ENCODE assay signal across 18 mouse cellular contexts in the genomic region with DNA sequence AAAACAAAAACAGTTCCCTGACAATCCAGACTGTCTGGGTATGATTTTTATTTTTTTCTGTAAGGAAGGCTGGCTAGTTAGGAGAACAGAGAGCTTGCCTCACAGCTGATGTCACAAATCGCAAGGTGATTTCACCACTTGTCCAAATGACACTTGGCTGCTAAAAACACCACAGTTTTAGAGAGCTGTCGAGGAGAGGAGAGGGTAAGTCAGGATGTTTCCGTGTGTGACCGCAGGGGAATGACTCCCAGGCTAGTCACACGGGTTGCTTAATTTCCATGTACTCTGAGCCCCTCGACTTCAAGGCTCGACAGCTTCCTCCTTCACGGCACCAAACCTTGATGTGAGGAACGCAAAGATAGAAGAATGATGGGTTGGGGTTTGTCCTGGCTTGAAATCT. TPM values are rescaled to one million over a fixed set of nuclear protein-coding genes. Genes with fewer than 3 reads are reported as not detected.
DNase-seq lines count a peak whose midpoint lies in the region; ATAC-seq and TF ChIP-seq lines count a peak whose summit lies in the region.
"Had no signal": no experiment of that assay in that cellular context is flagged by ENCODE, and none has a peak within 500 bp of the region (broad histone marks: within the 10 kb centered on the region; RNA-seq: fewer than 3 reads in every experiment).

No protein-coding gene starts in this region.

- WGBS in heart, adult 2 months = 81% methylated on average over 9 of the region's 9 CpGs
- 71% methylated on average over 9 of the region's 9 CpGs for WGBS in stomach, embryonic 14.5 days
- WGBS in stomach, postnatal 0 days = 79% methylated on average over 9 of the region's 9 CpGs
- WGBS in limb, embryonic 11.5 days = 63% methylated on average over 9 of the region's 9 CpGs
- 82% methylated on average over 9 of the region's 9 CpGs for whole genome bisulfite sequencing in hindbrain, embryonic 14.5 days

- H3K36me3 ChIP-seq in heart, adult 2 months (ENCODE audit: control insufficient read depth, insufficient read depth, low read length) = no peaks in the 10 kb centered on the region
- no peaks in the 10 kb centered on the region for H3K36me3 ChIP-seq in stomach, embryonic 14.5 days (ENCODE audit: control insufficient read depth, insufficient read depth, low read length)
- no peaks in the 10 kb centered on the region for H3K36me3 ChIP-seq in stomach, postnatal 0 days (ENCODE audit: control insufficient read depth, insufficient read depth, low read length)
- H3K36me3 ChIP-seq in limb, embryonic 11.5 days (ENCODE audit: control insufficient read depth, insufficient read depth, low read length) = no peaks in the 10 kb centered on the region
- no peaks in the 10 kb centered on the region; the same call in 1 of the 2 replicates for H3K36me3 ChIP-seq in hindbrain, embryonic 14.5 days (replicated peaks; ENCODE audit: control insufficient read depth, insufficient read depth)
- H3K36me3 ChIP-seq: liver, embryonic 15.5 days had no signal

- no peak overlapping the region for H3K4me3 ChIP-seq in heart, adult 2 months
- no peak overlapping the region for H3K4me3 ChIP-seq in stomach, embryonic 14.5 days (ENCODE audit: low read depth, low read length)
- H3K4me3 ChIP-seq in stomach, postnatal 0 days (ENCODE audit: low read depth, low read length) = no peak overlapping the region
- no peak overlapping the region for H3K4me3 ChIP-seq in limb, embryonic 11.5 days (ENCODE audit: low read depth, low read length)
- H3K4me3 ChIP-seq in hindbrain, embryonic 14.5 days (replicated peaks; ENCODE audit: low read length) = no peak overlapping the region
- H3K4me3 ChIP-seq: erythroblast, embryonic 14.5 days; hindbrain, embryonic 15.5 days; left cerebral cortex, adult 2 months had no signal

- peaks cover 8% of the 10 kb centered on the region for H3K4me1 ChIP-seq in heart, adult 2 months (ENCODE audit: control insufficient read depth, insufficient read depth, low read length)
- peaks cover 40% of the 10 kb centered on the region for H3K4me1 ChIP-seq in stomach, embryonic 14.5 days (ENCODE audit: control insufficient read depth, insufficient read depth, low read length)
- peaks cover 11% of the 10 kb centered on the region; the same call in 1 of the 2 replicates for H3K4me1 ChIP-seq in stomach, postnatal 0 days (replicated peaks; ENCODE audit: control insufficient read depth, insufficient read depth)
- H3K4me1 ChIP-seq in limb, embryonic 11.5 days (ENCODE audit: control insufficient read depth, insufficient read depth, low read length) = peaks cover 62% of the 10 kb centered on the region
- H3K4me1 ChIP-seq in hindbrain, embryonic 14.5 days (replicated peaks; ENCODE audit: control insufficient read depth, insufficient read depth, low read length) = peaks cover 15% of the 10 kb centered on the region

- no peak overlapping the region for H3K9ac ChIP-seq in heart, adult 2 months (ENCODE audit: low read depth, low read length)
- no peak overlapping the region for H3K9ac ChIP-seq in stomach, embryonic 14.5 days (replicated peaks; ENCODE audit: low read depth, low read length)
- no peak overlapping the region for H3K9ac ChIP-seq in stomach, postnatal 0 days (ENCODE audit: low read length)
- H3K9ac ChIP-seq in limb, embryonic 11.5 days (ENCODE audit: low read length) = no peak overlapping the region
- no peak overlapping the region for H3K9ac ChIP-seq in hindbrain, embryonic 14.5 days
- H3K9ac ChIP-seq: hindbrain, embryonic 15.5 days; liver, embryonic 15.5 days had no signal

- H3K9me3 ChIP-seq in stomach, embryonic 14.5 days (ENCODE audit: control insufficient read depth, low read depth, low read length) = no peaks in the 10 kb centered on the region
- no peaks in the 10 kb centered on the region for H3K9me3 ChIP-seq in stomach, postnatal 0 days (ENCODE audit: control insufficient read depth, low read length)
- no peaks in the 10 kb centered on the region for H3K9me3 ChIP-seq in limb, embryonic 11.5 days (ENCODE audit: control insufficient read depth, low read length)
- no peaks in the 10 kb centered on the region for H3K9me3 ChIP-seq in hindbrain, embryonic 14.5 days (ENCODE audit: control insufficient read depth, low read length)
- H3K9me3 ChIP-seq: hindbrain, embryonic 15.5 days; liver, embryonic 15.5 days had no signal

- no peak overlapping the region for H3K4me2 ChIP-seq in stomach, embryonic 14.5 days (replicated peaks; ENCODE audit: low read depth, low read length)
- no peak overlapping the region for H3K4me2 ChIP-seq in stomach, postnatal 0 days (replicated peaks; ENCODE audit: low read depth)
- H3K4me2 ChIP-seq in limb, embryonic 11.5 days (ENCODE audit: low read depth, severe bottlenecking) = no peak overlapping the region
- H3K4me2 ChIP-seq in hindbrain, embryonic 14.5 days (replicated peaks) = no peak overlapping the region

- no peaks in the 10 kb centered on the region for H3K79me2 ChIP-seq in heart, adult 2 months (replicated peaks; ENCODE audit: control insufficient read depth, insufficient read depth, low read length)

- H3K27me3 ChIP-seq in heart, adult 2 months (ENCODE audit: control insufficient read depth, insufficient read depth, low read length) = no peaks in the 10 kb centered on the region
- no peaks in the 10 kb centered on the region for H3K27me3 ChIP-seq in stomach, embryonic 14.5 days (ENCODE audit: control insufficient read depth, insufficient read depth, low read length)
- H3K27me3 ChIP-seq in stomach, postnatal 0 days (ENCODE audit: control insufficient read depth, insufficient read depth, low read length) = no peaks in the 10 kb centered on the region
- H3K27me3 ChIP-seq in limb, embryonic 11.5 days (ENCODE audit: control insufficient read depth, insufficient read depth, low read length) = no peaks in the 10 kb centered on the region
- no peaks in the 10 kb centered on the region for H3K27me3 ChIP-seq in hindbrain, embryonic 14.5 days (ENCODE audit: control insufficient read depth, insufficient read depth, low read length)
- H3K27me3 ChIP-seq: hindbrain, embryonic 15.5 days; liver, embryonic 15.5 days had no signal

- TF ChIP-seq CTCF in heart, adult 2 months (IDR thresholded peaks at IDR 0.05) = no peak
- TF ChIP-seq CTCF in stomach, postnatal 0 days (IDR thresholded peaks at IDR 0.05; ENCODE audit: low read depth) = no peak

- TF ChIP-seq POLR2A in heart, adult 2 months (IDR thresholded peaks at IDR 0.05; ENCODE audit: insufficient read depth, low read depth, low read length) = no peak

- H3K27ac ChIP-seq in heart, adult 2 months = peak overlapping the region; percentile 71; the same call in 1 of the 2 replicates
- H3K27ac ChIP-seq in stomach, embryonic 14.5 days (ENCODE audit: low read length) = peak overlapping the region; percentile 45; the same call in 1 of the 2 replicates
- no peak overlapping the region for H3K27ac ChIP-seq in stomach, postnatal 0 days (replicated peaks)
- peak overlapping the region; percentile 98 for H3K27ac ChIP-seq in limb, embryonic 11.5 days (replicated peaks; ENCODE audit: low read depth, low read length)
- H3K27ac ChIP-seq in hindbrain, embryonic 14.5 days = no peak overlapping the region
- H3K27ac ChIP-seq: hindbrain, embryonic 15.5 days had no signal

- TF ChIP-seq EP300 in heart, adult 2 months (IDR thresholded peaks at IDR 0.05; ENCODE audit: insufficient read depth, low read depth, low read length) = no peak
- TF ChIP-seq EP300 in stomach, postnatal 0 days (optimal IDR thresholded peaks at IDR 0.05) = no peak

- intact Hi-C loops in heart, adult 2 months (cut with DNase I) = loop anchor here (10.0 kb wide), 1 partner anchor 269 kb away; no protein-coding TSS in a partner anchor

- no peak for ATAC-seq in stomach, embryonic 14.5 days (ENCODE audit: insufficient number of reproducible peaks, insufficient read depth, low FRiP score, low read depth)
- ATAC-seq in stomach, postnatal 0 days (ENCODE audit: low FRiP score, low TSS enrichment) = no peak
- no peak for ATAC-seq in limb, embryonic 11.5 days (ENCODE audit: insufficient number of reproducible peaks, low FRiP score, low TSS enrichment, low read depth)
- no peak for ATAC-seq in hindbrain, embryonic 14.5 days (ENCODE audit: low FRiP score)
- ATAC-seq: midbrain, embryonic 16.5 days had no signal

- DNase-seq in heart, adult 2 months = no peak
- no peak for DNase-seq in heart, adult 9 months (ENCODE audit: low spot score in 2 of 2)
- no peak for DNase-seq in stomach, postnatal 0 days (ENCODE audit: low spot score)
- no peak for DNase-seq in limb, embryonic 11.5 days (ENCODE audit: low spot score)
- no peak for DNase-seq in right cerebral cortex, postnatal 14 days
- no peak for DNase-seq in kidney, adult 11 months
- DNase-seq in hindbrain, embryonic 14.5 days (ENCODE audit: low spot score) = no peak
- DNase-seq: adrenal gland, adult 2 months; cerebellum, adult 2 months; kidney, postnatal 25 days had no signal

RNA-seq across cellular contexts. Expression of gene 4930558K02Rik, which starts 26.7 kb away (rescaled TPM):
- not detected for total RNA-seq in heart, adult 2 months (2021)
- not detected in 2 replicates for polyA plus RNA-seq in heart, adult 2 months (2012; rRNA removed)
- polyA plus RNA-seq in stomach, embryonic 14.5 days (2014; fragmentation: Nextera tagmentation; extraction: Ambion mirVana) = not detected in 2 replicates
- polyA plus RNA-seq in stomach, postnatal 0 days (2015; fragmentation: Nextera tagmentation; extraction: Ambion mirVana) = not detected in 2 replicates
- polyA plus RNA-seq in limb, embryonic 11.5 days (2014; fragmentation: Nextera tagmentation; extraction: Ambion mirVana) = not detected in 2 replicates
- polyA plus RNA-seq in hindbrain, embryonic 14.5 days (2014; fragmentation: Nextera tagmentation; extraction: Ambion mirVana) = 0.20 TPM in 1 of 2 replicates, not detected in the other
- total RNA-seq: adrenal gland, adult 2 months; gastrocnemius, adult 18-20 months; left cerebral cortex, adult 2 months had no signal
- polyA plus RNA-seq: adrenal gland, adult 2 months; cerebellum, adult 2 months; erythroblast, embryonic 14.5 days; liver, embryonic 15.5 days; small intestine, adult 2 months had no signal

RNA-seq across cellular contexts. Expression of gene Pigc, which starts 37.1 kb away (rescaled TPM):
- 10 to 100 TPM; 11.3 to 11.5 TPM for total RNA-seq in heart, adult 2 months (2021)
- polyA plus RNA-seq in heart, adult 2 months (2012; rRNA removed) = 11.6 and 19.7 TPM in 2 replicates
- 39.0 and 42.2 TPM in 2 replicates for polyA plus RNA-seq in stomach, embryonic 14.5 days (2014; fragmentation: Nextera tagmentation; extraction: Ambion mirVana)
- 29.5 and 29.9 TPM in 2 replicates for polyA plus RNA-seq in stomach, postnatal 0 days (2015; fragmentation: Nextera tagmentation; extraction: Ambion mirVana)
- polyA plus RNA-seq in limb, embryonic 11.5 days (2014; fragmentation: Nextera tagmentation; extraction: Ambion mirVana) = 46.6 and 49.8 TPM in 2 replicates
- polyA plus RNA-seq in hindbrain, embryonic 14.5 days (2014; fragmentation: Nextera tagmentation; extraction: Ambion mirVana) = 34.5 TPM in 2 replicates

Comparison
In these comparisons a context has a peak if more than half of its experiments do, and no peak if none do; other contexts are left out.
1. H3K27ac ChIP-seq: peak in heart, adult 2 months (single experiment), stomach, embryonic 14.5 days (single experiment) and limb, embryonic 11.5 days (single experiment); none in stomach, postnatal 0 days (single experiment) and hindbrain, embryonic 14.5 days (single experiment).